Mouse (Mus musculus) CD4-positive, CD25-positive, alpha-beta regulatory T cell, adult 9 weeks (primary cell): ENCODE measurements around the gene Olfr1283. TPM values are rescaled to one million over a fixed set of nuclear protein-coding genes. Genes with fewer than 3 reads are reported as not detected.

ENCODE experiments used
- polyA plus RNA-seq: library from polyadenylated mRNA; unstranded; fragments of 100-300 nt; shearing (Covaris generic); gene quantifications from one replicate; pipeline ENCODE4 v1.2.1, GENCODE M21; 2017

Gene Olfr1283
- polyA plus RNA-seq: not detected

DNA sequence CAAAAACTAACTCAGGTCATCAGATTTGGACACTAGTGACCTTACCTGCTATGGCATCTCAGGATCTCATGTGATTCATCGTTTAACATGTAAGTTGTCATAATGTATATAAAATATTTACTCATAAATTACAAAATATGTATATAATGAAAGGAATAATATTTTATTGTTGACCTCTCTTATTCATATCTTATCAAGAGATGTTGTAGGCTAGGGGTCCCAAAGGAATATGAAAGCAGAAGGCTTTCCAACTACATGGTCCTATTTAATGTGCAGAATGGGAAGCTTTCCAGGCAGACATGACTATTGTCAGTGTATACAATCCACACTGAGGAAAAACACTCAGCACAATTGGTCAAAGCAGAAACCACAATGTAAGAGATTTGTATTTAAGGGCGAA lies at the start of gene Olfr1283:
Gene Olfr1283 (plus strand): TSS at position 301 of the 400 bp plus-strand sequence.

GRCm38 (mm10) chr2:111326220-111326619 lies 40.4 kb upstream of the Olfr1283 start, which contains the start of gene Olfr1281:
Gene Olfr1281, plus strand, starts transcription at chr2:111326520.

DNA sequence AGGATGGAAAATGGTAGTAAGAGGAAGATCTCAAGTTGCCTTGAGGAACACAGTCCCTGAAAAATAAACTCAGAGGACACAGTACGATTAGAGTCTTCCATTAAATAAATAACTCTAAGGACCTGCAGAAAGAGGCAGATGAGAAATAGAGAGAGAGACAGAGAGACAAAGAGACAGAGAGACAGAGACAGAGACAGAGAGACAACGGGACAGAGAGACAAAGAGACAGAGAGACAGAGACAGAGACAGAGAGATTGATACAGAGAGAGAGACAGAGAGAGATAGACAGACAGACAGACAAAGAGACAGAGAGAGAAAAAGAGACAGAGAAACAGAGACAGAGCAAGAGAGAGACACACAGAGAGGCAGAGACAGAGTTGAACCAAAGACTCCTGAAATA lies 30.6 kb upstream of the Olfr1283 start, which contains the start of gene Olfr1282:
Gene Olfr1282 (minus strand): TSS at position 101 of the 400 bp plus-strand sequence.

DNA sequence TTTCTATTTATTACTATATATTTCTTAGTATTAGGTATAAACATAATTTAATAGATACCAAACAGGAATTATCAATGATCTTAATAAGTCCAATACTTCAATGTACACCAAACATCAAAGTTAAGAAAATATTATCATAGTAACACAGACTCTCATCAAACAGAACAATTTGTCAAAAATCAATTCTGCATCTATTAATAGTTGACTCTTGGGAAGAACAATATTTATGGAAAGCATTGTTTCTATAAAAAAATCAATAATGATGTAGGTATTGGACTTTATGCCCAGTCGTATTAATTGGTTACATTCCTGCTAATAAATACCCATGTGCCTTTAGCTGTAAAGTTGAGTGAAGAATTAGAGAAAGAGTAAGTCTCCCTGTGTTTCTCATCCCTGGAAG lies 8.6 kb downstream of the Olfr1283 start, which contains the start of gene Olfr1284:
Gene Olfr1284 (plus strand): TSS at position 301 of the 400 bp plus-strand sequence.

Other genes starting within 250 kb of the Olfr1283 start
- not detected for gene Gm15130, start 213.9 kb upstream of the Olfr1283 start, polyA plus RNA-seq
- not detected for gene 4930430A15Rik, start 137.2 kb upstream of the Olfr1283 start, polyA plus RNA-seq
- gene Olfr1275, start 131.5 kb upstream of the Olfr1283 start, polyA plus RNA-seq: not detected
- not detected for gene Olfr1276, start 112.3 kb upstream of the Olfr1283 start, polyA plus RNA-seq
- gene Olfr1277, start 92.7 kb upstream of the Olfr1283 start, polyA plus RNA-seq: not detected
- not detected for gene Olfr1278, start 76.7 kb upstream of the Olfr1283 start, polyA plus RNA-seq
- gene Olfr1279, start 66.2 kb upstream of the Olfr1283 start, polyA plus RNA-seq: not detected
- gene Olfr1280, start 52.8 kb upstream of the Olfr1283 start, polyA plus RNA-seq: not detected
- not detected for gene Olfr1281, start 40.3 kb upstream of the Olfr1283 start, polyA plus RNA-seq
- not detected for gene Olfr1282, start 30.7 kb upstream of the Olfr1283 start, polyA plus RNA-seq
- gene Olfr1284, start 8.7 kb downstream of the Olfr1283 start, polyA plus RNA-seq: not detected
- not detected for gene Olfr1286, start 56.3 kb downstream of the Olfr1283 start, polyA plus RNA-seq
- gene Olfr1287, start 82.4 kb downstream of the Olfr1283 start, polyA plus RNA-seq: not detected
- gene Olfr1288, start 107.3 kb downstream of the Olfr1283 start, polyA plus RNA-seq: not detected
- not detected for gene Olfr1289, start 114.0 kb downstream of the Olfr1283 start, polyA plus RNA-seq
- gene Olfr1290, start 127.0 kb downstream of the Olfr1283 start, polyA plus RNA-seq: not detected
- not detected for gene Olfr1291-ps1, start 130.4 kb downstream of the Olfr1283 start, polyA plus RNA-seq
- not detected for gene Olfr1293-ps, start 158.4 kb downstream of the Olfr1283 start, polyA plus RNA-seq
- gene Olfr1294, start 173.5 kb downstream of the Olfr1283 start, polyA plus RNA-seq: not detected
- not detected for gene Olfr1295, start 202.9 kb downstream of the Olfr1283 start, polyA plus RNA-seq